Mouse (Mus musculus): Measurements from ENCODE around the gene Pkd2l1. TPM values are rescaled to one million over a fixed set of nuclear protein-coding genes. Genes with fewer than 3 reads are reported as not detected.
A peak's percentile ranks its signal among the peaks of the same experiment; 100 is the strongest.

Gene Pkd2l1
- polyA plus RNA-seq, 1 experiment from 2014 or later: not detected

GRCm38 (mm10) chr19:44110356-44110755, 81.9 kb downstream of the Pkd2l1 start:
- Histone ChIP-seq H3K27ac (replicated peaks; ENCODE audit: low read depth, low read length) (no peak overlapping the region), H3K9me3 (ENCODE audit: control insufficient read depth, low read length) (no peaks in the 10 kb centered on the region), H3K4me1 (ENCODE audit: control insufficient read depth, insufficient read depth, low read length) (peaks cover 2% of the 10 kb centered on the region; the same call in 1 of the 2 replicates), H3K36me3 (ENCODE audit: control insufficient read depth, insufficient read depth, low read length) (peaks cover 8% of the 10 kb centered on the region), H3K4me3 (ENCODE audit: low read depth, low read length) (no peak overlapping the region), H3K27me3 (ENCODE audit: control insufficient read depth, insufficient read depth, low read length) (no peaks in the 10 kb centered on the region), H3K4me2 (ENCODE audit: low read depth, severe bottlenecking) (no peak overlapping the region), H3K9ac (ENCODE audit: low read length) (no peak overlapping the region)
- DNase-seq (ENCODE audit: low spot score) (no peak), ATAC-seq (ENCODE audit: insufficient number of reproducible peaks, low FRiP score, low TSS enrichment, low read depth) (no peak)
- 94% methylated on average over 9 of the region's 9 CpGs for WGBS

GRCm38 (mm10) chr19:44108996-44109395, 83.2 kb downstream of the Pkd2l1 start:
- ATAC-seq (ENCODE audit: insufficient number of reproducible peaks, low FRiP score, low TSS enrichment, low read depth): no peak
- H3K9ac ChIP-seq (ENCODE audit: low read length): no peak overlapping the region
- no peaks in the 10 kb centered on the region for H3K27me3 ChIP-seq (ENCODE audit: control insufficient read depth, insufficient read depth, low read length)
- peaks cover 2% of the 10 kb centered on the region; the same call in 1 of the 2 replicates for H3K4me1 ChIP-seq (ENCODE audit: control insufficient read depth, insufficient read depth, low read length)
- H3K4me3 ChIP-seq (ENCODE audit: low read depth, low read length): no peak overlapping the region
- no peaks in the 10 kb centered on the region for H3K9me3 ChIP-seq (ENCODE audit: control insufficient read depth, low read length)
- peaks cover 6% of the 10 kb centered on the region for H3K36me3 ChIP-seq (ENCODE audit: control insufficient read depth, insufficient read depth, low read length)
- no peak for DNase-seq (ENCODE audit: low spot score)
- no peak overlapping the region for H3K27ac ChIP-seq (replicated peaks; ENCODE audit: low read depth, low read length)
- no peak overlapping the region for H3K4me2 ChIP-seq (ENCODE audit: low read depth, severe bottlenecking)

- H3K27ac ChIP-seq (replicated peaks; ENCODE audit: low read depth, low read length): no peak overlapping the region
- peaks cover under 1% of the 10 kb centered on the region; the same call in 1 of the 2 replicates for H3K36me3 ChIP-seq (ENCODE audit: control insufficient read depth, insufficient read depth, low read length)
- no peaks in the 10 kb centered on the region for H3K27me3 ChIP-seq (ENCODE audit: control insufficient read depth, insufficient read depth, low read length)
- H3K9ac ChIP-seq (ENCODE audit: low read length): peak overlapping the region; percentile 74
- H3K4me1 ChIP-seq (ENCODE audit: control insufficient read depth, insufficient read depth, low read length): peaks cover 2% of the 10 kb centered on the region; the same call in 1 of the 2 replicates
- H3K9me3 ChIP-seq (ENCODE audit: control insufficient read depth, low read length): no peaks in the 10 kb centered on the region
- H3K4me2 ChIP-seq (ENCODE audit: low read depth, severe bottlenecking): peak overlapping the region; percentile 85
- peak overlapping the region; percentile 97 for H3K4me3 ChIP-seq (ENCODE audit: low read depth, low read length)
- WGBS: 29% methylated on average over 22 of the region's 22 CpGs
- ATAC-seq (ENCODE audit: insufficient number of reproducible peaks, low FRiP score, low TSS enrichment, low read depth): peak; percentile 31; the same call in 1 of the 2 replicates
- DNase-seq (ENCODE audit: low spot score): peak; percentile 34
Observed at GRCm38 (mm10) chr19:44107661-44108521, 84.4 kb downstream of the Pkd2l1 start.

GRCm38 (mm10) chr19:44106831-44107660, 85.2 kb downstream of the Pkd2l1 start, which contains the start of gene Chuk:
TSS of gene Chuk (minus strand) at chr19:44107480.
- H3K4me1 ChIP-seq (ENCODE audit: control insufficient read depth, insufficient read depth, low read length): peaks cover 2% of the 10 kb centered on the region; the same call in 1 of the 2 replicates
- H3K4me2 ChIP-seq (ENCODE audit: low read depth, severe bottlenecking): peak within 1 kb of the TSS; percentile 85
- H3K9ac ChIP-seq (ENCODE audit: low read length): peak within 1 kb of the TSS; percentile 88
- H3K9me3 ChIP-seq (ENCODE audit: control insufficient read depth, low read length): no peaks in the 10 kb centered on the region
- 3% methylated on average over 53 of the region's 67 CpGs for WGBS
- H3K4me3 ChIP-seq (ENCODE audit: low read depth, low read length): peak within 1 kb of the TSS; percentile 97
- peaks cover 2% of the 10 kb centered on the region; the same call in 1 of the 2 replicates for H3K36me3 ChIP-seq (ENCODE audit: control insufficient read depth, insufficient read depth, low read length)
- H3K27me3 ChIP-seq (ENCODE audit: control insufficient read depth, insufficient read depth, low read length): no peaks in the 10 kb centered on the region
- ATAC-seq (ENCODE audit: insufficient number of reproducible peaks, low FRiP score, low TSS enrichment, low read depth) (peak; percentile 98), DNase-seq (ENCODE audit: low spot score) (peak; percentile 98)
- no peak within 1 kb of the TSS for H3K27ac ChIP-seq (replicated peaks; ENCODE audit: low read depth, low read length)

- H3K27ac ChIP-seq (replicated peaks; ENCODE audit: low read depth, low read length): no peak overlapping the region
- 91% methylated on average over 1 of the region's 1 CpGs for WGBS
- DNase-seq (ENCODE audit: low spot score) (no peak), ATAC-seq (ENCODE audit: insufficient number of reproducible peaks, low FRiP score, low TSS enrichment, low read depth) (no peak)
- no peak overlapping the region for H3K4me2 ChIP-seq (ENCODE audit: low read depth, severe bottlenecking)
- H3K4me3 ChIP-seq (ENCODE audit: low read depth, low read length): no peak overlapping the region
- peaks cover 2% of the 10 kb centered on the region; the same call in 1 of the 2 replicates for H3K4me1 ChIP-seq (ENCODE audit: control insufficient read depth, insufficient read depth, low read length)
- H3K9me3 ChIP-seq (ENCODE audit: control insufficient read depth, low read length): no peaks in the 10 kb centered on the region
- no peaks in the 10 kb centered on the region for H3K27me3 ChIP-seq (ENCODE audit: control insufficient read depth, insufficient read depth, low read length)
- H3K36me3 ChIP-seq (ENCODE audit: control insufficient read depth, insufficient read depth, low read length): peaks cover 2% of the 10 kb centered on the region; the same call in 1 of the 2 replicates
- H3K9ac ChIP-seq (ENCODE audit: low read length): no peak overlapping the region
Observed at GRCm38 (mm10) chr19:44104393-44104792, 87.8 kb downstream of the Pkd2l1 start.

- H3K9ac ChIP-seq (ENCODE audit: low read length): no peak overlapping the region
- H3K27ac ChIP-seq (replicated peaks; ENCODE audit: low read depth, low read length): no peak overlapping the region
- no peak overlapping the region for H3K4me3 ChIP-seq (ENCODE audit: low read depth, low read length)
- H3K9me3 ChIP-seq (ENCODE audit: control insufficient read depth, low read length): no peaks in the 10 kb centered on the region
- peaks cover 2% of the 10 kb centered on the region; the same call in 1 of the 2 replicates for H3K4me1 ChIP-seq (ENCODE audit: control insufficient read depth, insufficient read depth, low read length)
- H3K36me3 ChIP-seq (ENCODE audit: control insufficient read depth, insufficient read depth, low read length): peaks cover 6% of the 10 kb centered on the region; the same call in 1 of the 2 replicates
- H3K4me2 ChIP-seq (ENCODE audit: low read depth, severe bottlenecking): no peak overlapping the region
- no peak for ATAC-seq (ENCODE audit: insufficient number of reproducible peaks, low FRiP score, low TSS enrichment, low read depth)
- WGBS: 90% methylated on average over 3 of the region's 3 CpGs
- H3K27me3 ChIP-seq (ENCODE audit: control insufficient read depth, insufficient read depth, low read length): no peaks in the 10 kb centered on the region
- no peak for DNase-seq (ENCODE audit: low spot score)
Observed at GRCm38 (mm10) chr19:44103001-44103400, 89.2 kb downstream of the Pkd2l1 start.

- Histone ChIP-seq H3K27ac (replicated peaks; ENCODE audit: low read depth, low read length) (no peak overlapping the region), H3K36me3 (ENCODE audit: control insufficient read depth, insufficient read depth, low read length) (peaks cover 14% of the 10 kb centered on the region), H3K4me3 (ENCODE audit: low read depth, low read length) (no peak overlapping the region), H3K9me3 (ENCODE audit: control insufficient read depth, low read length) (no peaks in the 10 kb centered on the region), H3K27me3 (ENCODE audit: control insufficient read depth, insufficient read depth, low read length) (no peaks in the 10 kb centered on the region), H3K4me1 (ENCODE audit: control insufficient read depth, insufficient read depth, low read length) (no peaks in the 10 kb centered on the region), H3K9ac (ENCODE audit: low read length) (no peak overlapping the region), H3K4me2 (ENCODE audit: low read depth, severe bottlenecking) (no peak overlapping the region)
- DNase-seq (ENCODE audit: low spot score): no peak
- ATAC-seq (ENCODE audit: insufficient number of reproducible peaks, low FRiP score, low TSS enrichment, low read depth): no peak
Observed at GRCm38 (mm10) chr19:44100840-44101239, 91.4 kb downstream of the Pkd2l1 start.
